Mouse (Mus musculus): ENCODE measurements around the gene Ube2o. TPM values are rescaled to one million over a fixed set of nuclear protein-coding genes. Genes with fewer than 3 reads are reported as not detected.

Gene Ube2o
- polyA plus RNA-seq, 1 experiment from 2014 or later, result 18.7 TPM

DNA sequence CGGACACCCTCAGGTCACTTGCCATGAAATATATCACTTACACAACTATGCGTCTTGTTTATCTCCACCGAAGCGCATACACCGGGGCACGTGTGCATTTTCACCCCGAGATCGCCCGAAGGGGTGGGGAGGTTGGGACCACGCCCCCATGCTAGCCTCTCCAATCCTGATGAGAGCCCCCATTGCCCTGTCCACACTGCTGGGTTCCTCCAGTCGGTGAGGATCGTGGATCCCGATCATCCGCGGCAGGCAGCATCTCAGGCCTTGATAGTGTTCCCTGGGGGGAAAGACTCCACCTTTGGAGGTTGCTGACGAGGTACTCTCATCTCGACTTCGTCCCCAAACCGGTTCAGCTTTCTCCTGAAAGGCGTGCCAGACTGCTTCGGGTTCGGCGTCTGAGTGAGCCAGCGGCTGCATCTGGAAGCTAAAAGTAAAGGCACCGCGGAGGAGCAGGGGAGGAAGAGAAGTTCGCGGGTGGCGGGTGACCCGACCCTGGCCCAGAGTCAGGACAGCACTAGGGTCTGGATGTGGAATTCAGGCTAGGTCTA lies 48.9 kb downstream of the Ube2o start:
- H3K9ac ChIP-seq (ENCODE audit: low read length), result peak overlapping the region; percentile 54
- H3K27ac ChIP-seq (ENCODE audit: low read depth, low read length), result no peak overlapping the region
- peaks cover 36% of the 10 kb centered on the region for H3K4me1 ChIP-seq (ENCODE audit: control insufficient read depth, insufficient read depth, low read length)
- H3K9me3 ChIP-seq (ENCODE audit: control insufficient read depth, low read length), result no peaks in the 10 kb centered on the region
- DNase-seq (ENCODE audit: low spot score, missing footprints), result no peak
- H3K4me2 ChIP-seq, result peak overlapping the region; percentile 87
- ATAC-seq (ENCODE audit: low FRiP score), result peak; percentile 12
- WGBS, result under 1% methylated on average over 30 of the region's 30 CpGs
- peak overlapping the region; percentile 48 for H3K4me3 ChIP-seq (ENCODE audit: low read depth, low read length)
- no peaks in the 10 kb centered on the region for H3K36me3 ChIP-seq (ENCODE audit: control insufficient read depth, insufficient read depth, low read length)
- H3K27me3 ChIP-seq (ENCODE audit: control insufficient read depth, insufficient read depth, low read length), result peaks cover 37% of the 10 kb centered on the region

DNA sequence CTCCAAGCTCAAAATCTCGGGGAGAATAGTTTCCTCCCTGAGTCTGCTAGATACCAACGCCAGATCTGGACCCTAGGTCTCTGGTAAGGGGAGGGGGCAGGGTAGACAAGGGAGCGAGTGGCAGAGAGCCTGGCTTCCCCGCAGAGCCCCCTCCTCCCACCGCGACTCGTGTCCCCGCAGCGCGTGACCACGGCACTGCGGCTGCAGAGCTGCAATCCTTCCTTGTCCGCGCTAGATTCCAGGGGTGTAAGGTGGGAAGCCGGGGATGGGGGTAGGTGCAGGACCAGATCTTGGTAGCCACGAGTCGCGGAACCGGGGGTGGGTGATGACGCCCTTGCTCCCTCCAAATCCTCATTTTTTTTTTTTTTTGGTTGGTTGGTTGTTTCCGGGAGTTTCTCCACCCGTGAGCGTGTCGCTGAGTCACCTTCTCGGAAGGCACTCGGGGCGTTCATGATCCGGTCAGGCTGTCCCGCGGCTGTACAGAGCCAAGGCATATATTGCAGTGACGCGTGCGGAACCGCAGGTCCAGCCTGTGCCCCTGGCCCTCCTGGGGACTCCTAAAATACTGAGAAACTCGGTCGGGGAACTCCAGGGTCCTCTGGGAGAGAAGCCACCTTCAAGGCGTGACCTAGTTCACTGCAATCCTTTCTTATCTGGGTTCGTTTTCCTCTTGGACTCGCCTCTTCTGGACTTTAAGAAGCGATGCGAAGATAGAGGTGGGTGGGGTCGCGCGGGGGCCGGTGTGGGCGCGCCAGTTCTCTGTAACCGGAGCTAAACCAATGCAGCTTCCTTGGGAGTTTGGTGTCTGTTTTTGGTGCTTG lies 49.7 kb downstream of the Ube2o start:
- Histone ChIP-seq H3K36me3 (ENCODE audit: control insufficient read depth, insufficient read depth, low read length) (no peaks in the 10 kb centered on the region), H3K4me2 (peak overlapping the region; percentile 87), H3K27me3 (ENCODE audit: control insufficient read depth, insufficient read depth, low read length) (peaks cover 37% of the 10 kb centered on the region), H3K4me1 (ENCODE audit: control insufficient read depth, insufficient read depth, low read length) (peaks cover 36% of the 10 kb centered on the region), H3K4me3 (ENCODE audit: low read depth, low read length) (peak overlapping the region; percentile 48), H3K9me3 (ENCODE audit: control insufficient read depth, low read length) (no peaks in the 10 kb centered on the region), H3K27ac (ENCODE audit: low read depth, low read length) (no peak overlapping the region; the same call in 1 of the 2 replicates), H3K9ac (ENCODE audit: low read length) (peak overlapping the region; percentile 59)
- DNase-seq (ENCODE audit: low spot score, missing footprints) (peak; percentile 95), ATAC-seq (ENCODE audit: low FRiP score) (no peak; the same call in 1 of the 2 replicates)
- WGBS, result 1% methylated on average over 48 of the region's 48 CpGs

DNA sequence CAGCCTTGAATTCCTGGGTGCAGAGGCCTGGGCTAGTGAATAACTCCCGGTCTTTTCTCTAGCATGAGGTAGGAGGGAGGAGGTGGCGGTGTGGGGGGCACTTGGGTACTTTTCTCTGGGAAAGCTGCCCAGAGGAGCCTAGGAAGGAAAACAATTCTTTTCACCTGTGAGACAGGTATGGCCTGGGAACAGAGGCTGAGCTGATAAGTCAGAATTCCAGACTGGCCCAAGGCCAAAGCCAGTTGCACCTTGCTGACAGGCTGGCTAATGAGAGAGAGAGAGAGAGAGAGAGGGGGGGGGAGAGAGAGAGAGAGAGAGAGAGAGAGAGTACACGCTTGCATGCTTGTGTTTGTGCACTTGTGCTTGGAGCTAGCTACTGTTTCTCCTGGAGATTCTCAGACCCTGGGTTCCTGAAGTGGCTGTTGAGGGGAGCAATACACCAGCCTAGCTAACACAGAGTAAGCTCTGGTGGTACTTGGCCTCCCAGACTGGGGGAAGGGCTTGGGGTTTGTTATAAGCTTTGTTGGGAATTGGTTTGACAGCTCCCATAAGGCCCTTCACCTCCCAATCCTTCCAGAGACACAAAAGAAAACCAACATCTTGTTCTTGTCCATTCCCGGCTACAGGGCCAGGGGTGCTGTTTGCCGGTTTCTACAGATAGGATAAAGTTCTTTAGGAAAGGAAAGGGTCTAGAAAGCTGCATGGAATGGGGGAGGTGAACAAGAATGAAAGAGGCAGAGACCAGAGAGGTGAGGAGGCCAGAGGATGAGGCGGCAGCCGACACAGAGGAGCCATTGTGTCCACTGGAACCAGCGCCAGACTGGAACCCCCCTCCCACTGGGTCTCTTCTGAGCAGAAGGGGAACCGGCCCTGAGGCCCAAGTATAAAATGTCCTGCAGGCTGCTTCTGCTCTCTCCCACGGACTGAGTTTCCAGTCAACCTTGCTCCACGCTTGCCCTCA lies 50.8 kb downstream of the Ube2o start, which contains the start of gene Sphk1:
TSS of gene Sphk1 (plus strand) at position 739 of the 961 bp plus-strand sequence.
- H3K4me3 ChIP-seq (ENCODE audit: low read depth, low read length), result peak within 1 kb of the TSS; percentile 48
- 21% methylated on average over 11 of the region's 11 CpGs for WGBS
- peaks cover 36% of the 10 kb centered on the region for H3K4me1 ChIP-seq (ENCODE audit: control insufficient read depth, insufficient read depth, low read length)

DNA sequence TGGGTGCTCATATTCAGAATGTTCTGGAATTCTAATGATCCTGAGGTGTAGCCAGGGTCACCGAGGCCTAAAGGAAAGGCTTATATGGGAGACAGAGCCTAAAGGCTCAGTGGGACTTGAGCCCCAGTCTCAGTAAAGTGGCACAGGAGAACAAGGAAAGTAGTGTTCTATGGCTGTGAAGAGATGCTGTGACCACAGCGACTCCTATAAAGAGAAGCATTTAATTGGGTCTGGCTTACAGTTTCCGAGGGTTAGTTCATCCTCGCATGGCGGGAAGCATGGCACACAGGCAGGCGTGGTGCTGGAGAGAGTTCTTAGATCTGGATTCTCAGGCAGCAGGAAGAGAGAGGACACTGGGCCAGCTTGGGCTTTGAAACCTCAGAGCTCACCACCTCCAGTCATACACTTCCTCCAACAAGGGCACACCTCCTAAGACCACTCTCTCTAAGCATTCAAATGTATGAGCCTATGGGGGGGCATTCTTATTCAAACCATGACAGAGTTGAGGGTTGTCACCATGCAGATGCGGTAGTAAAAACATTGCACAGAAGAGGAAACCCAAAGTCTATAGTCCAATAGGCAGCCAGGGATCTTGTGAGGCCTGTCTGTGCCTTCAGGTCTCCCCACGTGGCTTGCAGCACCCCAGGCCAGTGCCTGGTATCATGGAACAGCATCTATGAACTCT lies 52.5 kb downstream of the Ube2o start:
- DNase-seq (ENCODE audit: low spot score, missing footprints) (peak; percentile 75), ATAC-seq (ENCODE audit: low FRiP score) (no peak)
- peaks cover 33% of the 10 kb centered on the region for H3K4me1 ChIP-seq (ENCODE audit: control insufficient read depth, insufficient read depth, low read length)
- no peaks in the 10 kb centered on the region for H3K36me3 ChIP-seq (ENCODE audit: control insufficient read depth, insufficient read depth, low read length)
- no peaks in the 10 kb centered on the region for H3K9me3 ChIP-seq (ENCODE audit: control insufficient read depth, low read length)
- H3K9ac ChIP-seq (ENCODE audit: low read length), result no peak overlapping the region
- no peak overlapping the region for H3K4me2 ChIP-seq
- H3K4me3 ChIP-seq (ENCODE audit: low read depth, low read length), result no peak overlapping the region
- H3K27me3 ChIP-seq (ENCODE audit: control insufficient read depth, insufficient read depth, low read length), result peaks cover 32% of the 10 kb centered on the region
- WGBS, result 84% methylated on average over 8 of the region's 8 CpGs
- no peak overlapping the region for H3K27ac ChIP-seq (ENCODE audit: low read depth, low read length)

More for the DNA sequence above, 50.8 kb downstream of the Ube2o start, which contains the start of gene Sphk1:
- DNase-seq (ENCODE audit: low spot score, missing footprints) (peak; percentile 95), ATAC-seq (ENCODE audit: low FRiP score) (peak; percentile 51; the same call in 1 of the 2 replicates)
- H3K9ac ChIP-seq (ENCODE audit: low read length), result peak within 1 kb of the TSS; percentile 59
- H3K27me3 ChIP-seq (ENCODE audit: control insufficient read depth, insufficient read depth, low read length), result peaks cover 37% of the 10 kb centered on the region
- peak within 1 kb of the TSS; percentile 87 for H3K4me2 ChIP-seq
- H3K9me3 ChIP-seq (ENCODE audit: control insufficient read depth, low read length), result no peaks in the 10 kb centered on the region
- no peaks in the 10 kb centered on the region for H3K36me3 ChIP-seq (ENCODE audit: control insufficient read depth, insufficient read depth, low read length)
- peak within 1 kb of the TSS; percentile 51 for H3K27ac ChIP-seq (ENCODE audit: low read depth, low read length)

DNA sequence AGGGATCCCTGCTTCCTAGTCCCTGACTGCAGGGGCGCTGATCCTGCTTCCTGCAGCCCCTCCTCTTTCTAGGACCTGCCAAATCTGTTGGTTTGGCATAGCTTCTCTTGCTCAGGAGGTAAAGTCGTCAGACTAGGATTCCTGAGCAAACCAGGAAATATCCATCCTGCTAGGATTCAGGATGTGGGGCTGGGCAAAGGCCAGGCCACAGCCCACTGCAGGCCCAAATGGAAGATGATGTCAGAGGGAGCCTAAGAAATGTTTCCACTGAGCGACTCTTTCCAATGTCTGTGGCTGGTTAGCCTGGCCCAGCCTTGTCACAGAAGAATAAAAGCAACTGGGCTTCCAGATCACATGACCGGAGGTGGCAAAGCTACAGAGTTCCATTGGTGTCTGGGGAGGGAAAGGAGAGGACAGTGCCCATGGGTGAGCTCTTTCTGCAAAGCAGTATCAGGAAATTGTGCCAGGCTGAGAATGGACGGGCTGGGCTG lies 57.5 kb downstream of the Ube2o start:
- 46% methylated on average over 5 of the region's 5 CpGs for WGBS
- no peak for ATAC-seq (ENCODE audit: low FRiP score)
- no peak overlapping the region for H3K9ac ChIP-seq (ENCODE audit: low read length)
- H3K27me3 ChIP-seq (ENCODE audit: control insufficient read depth, insufficient read depth, low read length), result no peaks in the 10 kb centered on the region
- no peak overlapping the region for H3K4me3 ChIP-seq (ENCODE audit: low read depth, low read length)
- H3K36me3 ChIP-seq (ENCODE audit: control insufficient read depth, insufficient read depth, low read length), result no peaks in the 10 kb centered on the region
- DNase-seq (ENCODE audit: low spot score, missing footprints), result no peak
- no peaks in the 10 kb centered on the region for H3K4me1 ChIP-seq (ENCODE audit: control insufficient read depth, insufficient read depth, low read length)
- H3K4me2 ChIP-seq, result no peak overlapping the region
- no peak overlapping the region for H3K27ac ChIP-seq (ENCODE audit: low read depth, low read length)
- no peaks in the 10 kb centered on the region for H3K9me3 ChIP-seq (ENCODE audit: control insufficient read depth, low read length)

DNA sequence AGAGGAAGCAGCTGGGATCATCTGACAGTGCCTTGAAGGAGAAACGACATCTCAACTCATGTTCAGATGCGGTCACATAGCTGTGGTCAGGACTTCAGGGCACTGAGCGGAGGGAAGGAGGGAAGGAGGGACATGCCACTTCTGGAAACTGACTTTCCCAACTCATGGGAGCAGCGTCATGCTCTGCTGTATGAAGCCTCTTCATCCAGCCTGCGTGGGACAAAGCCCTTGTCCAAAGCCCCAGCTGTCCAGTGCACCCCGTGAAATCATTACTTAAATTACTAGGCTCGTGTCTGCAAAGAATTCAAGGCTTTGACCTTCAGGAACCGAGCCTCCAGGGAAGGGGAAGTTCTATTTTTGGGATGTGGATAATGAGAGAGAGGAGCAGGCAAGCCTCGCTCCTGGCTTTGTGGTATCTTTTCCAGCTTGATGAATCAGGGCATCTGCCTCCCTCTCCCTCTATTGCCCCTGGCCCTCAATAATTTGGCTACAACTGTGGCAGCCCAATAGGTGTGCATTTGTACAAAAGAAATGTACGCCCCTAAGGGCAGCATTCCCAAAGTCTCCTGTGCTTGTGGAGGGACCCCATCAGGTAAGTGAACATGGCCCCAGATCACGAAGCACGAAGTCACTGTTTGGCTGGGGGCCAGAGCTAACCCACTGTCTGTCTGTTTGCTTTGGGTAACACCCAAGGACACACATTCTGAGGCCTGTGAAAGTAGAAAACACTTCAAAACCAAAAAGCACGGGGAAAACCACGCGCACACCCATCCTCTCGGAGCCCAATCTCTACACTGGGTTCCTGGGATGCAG lies 58.2 kb downstream of the Ube2o start:
- no peak overlapping the region for H3K9ac ChIP-seq (ENCODE audit: low read length)

DNA sequence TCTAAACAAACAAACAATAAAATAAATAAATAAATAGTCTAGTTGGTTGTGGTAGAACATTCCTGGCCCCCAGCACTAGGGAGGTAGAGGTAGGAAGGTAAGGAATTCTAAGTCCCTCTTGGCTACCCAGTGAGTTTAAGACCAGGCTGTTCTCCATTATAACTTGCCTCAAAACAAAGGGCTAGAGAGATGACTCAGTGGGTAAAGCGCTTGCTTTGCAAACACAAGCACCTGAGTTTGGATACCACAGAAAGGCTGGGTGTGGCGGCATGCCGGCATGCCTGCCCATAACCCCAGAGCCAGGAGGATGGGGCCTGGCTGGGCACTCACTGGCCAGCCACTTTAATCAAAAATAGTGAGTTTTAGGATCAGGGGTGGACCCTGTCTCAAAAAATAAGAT lies 59.2 kb downstream of the Ube2o start:
- Histone ChIP-seq H3K4me2 (no peak overlapping the region), H3K27me3 (ENCODE audit: control insufficient read depth, insufficient read depth, low read length) (no peaks in the 10 kb centered on the region), H3K4me1 (ENCODE audit: control insufficient read depth, insufficient read depth, low read length) (no peaks in the 10 kb centered on the region), H3K36me3 (ENCODE audit: control insufficient read depth, insufficient read depth, low read length) (no peaks in the 10 kb centered on the region), H3K9ac (ENCODE audit: low read length) (no peak overlapping the region), H3K4me3 (ENCODE audit: low read depth, low read length) (no peak overlapping the region), H3K9me3 (ENCODE audit: control insufficient read depth, low read length) (no peaks in the 10 kb centered on the region), H3K27ac (ENCODE audit: low read depth, low read length) (no peak overlapping the region)
- no peak for DNase-seq (ENCODE audit: low spot score, missing footprints)
- WGBS, result 86% methylated on average over 3 of the region's 3 CpGs
- ATAC-seq (ENCODE audit: low FRiP score), result no peak

More for the DNA sequence above, 58.2 kb downstream of the Ube2o start:
- Histone ChIP-seq H3K4me1 (ENCODE audit: control insufficient read depth, insufficient read depth, low read length) (no peaks in the 10 kb centered on the region), H3K36me3 (ENCODE audit: control insufficient read depth, insufficient read depth, low read length) (no peaks in the 10 kb centered on the region), H3K27ac (ENCODE audit: low read depth, low read length) (no peak overlapping the region), H3K4me2 (no peak overlapping the region), H3K27me3 (ENCODE audit: control insufficient read depth, insufficient read depth, low read length) (no peaks in the 10 kb centered on the region), H3K9me3 (ENCODE audit: control insufficient read depth, low read length) (no peaks in the 10 kb centered on the region), H3K4me3 (ENCODE audit: low read depth, low read length) (no peak overlapping the region)
- WGBS, result 68% methylated on average over 16 of the region's 16 CpGs
- ATAC-seq (ENCODE audit: low FRiP score) (no peak), DNase-seq (ENCODE audit: low spot score, missing footprints) (no peak)

DNA sequence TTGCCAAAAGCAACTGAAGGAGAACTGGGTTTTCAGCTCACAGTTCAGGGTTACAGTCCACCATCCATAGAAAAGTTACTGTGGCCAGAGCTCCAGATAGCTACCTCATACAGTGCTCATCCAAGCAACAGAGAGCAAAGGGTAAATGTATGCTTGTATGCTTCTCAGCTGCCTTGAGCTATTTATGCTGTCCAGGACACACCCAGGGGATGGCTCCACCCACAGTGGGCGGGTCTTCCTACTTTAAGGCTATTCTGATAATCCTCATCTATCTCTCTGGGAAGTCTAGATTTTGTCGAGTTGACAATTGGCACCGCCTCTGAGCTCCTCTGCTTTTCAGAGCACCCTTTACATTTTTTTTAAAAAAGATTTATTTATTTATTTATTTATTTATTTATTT lies 60.1 kb downstream of the Ube2o start:
- no peak overlapping the region for H3K4me2 ChIP-seq
- no peaks in the 10 kb centered on the region for H3K4me1 ChIP-seq (ENCODE audit: control insufficient read depth, insufficient read depth, low read length)
- no peak for DNase-seq (ENCODE audit: low spot score, missing footprints)
- no peak overlapping the region for H3K4me3 ChIP-seq (ENCODE audit: low read depth, low read length)
- no peaks in the 10 kb centered on the region for H3K9me3 ChIP-seq (ENCODE audit: control insufficient read depth, low read length)
- H3K9ac ChIP-seq (ENCODE audit: low read length), result no peak overlapping the region
- no peaks in the 10 kb centered on the region for H3K27me3 ChIP-seq (ENCODE audit: control insufficient read depth, insufficient read depth, low read length)
- WGBS, result 64% methylated on average over 3 of the region's 3 CpGs
- H3K27ac ChIP-seq (ENCODE audit: low read depth, low read length), result no peak overlapping the region
- H3K36me3 ChIP-seq (ENCODE audit: control insufficient read depth, insufficient read depth, low read length), result no peaks in the 10 kb centered on the region
- no peak for ATAC-seq (ENCODE audit: low FRiP score)

Measured in midbrain, embryonic 11.5 days (tissue).